In the genomic region with DNA sequence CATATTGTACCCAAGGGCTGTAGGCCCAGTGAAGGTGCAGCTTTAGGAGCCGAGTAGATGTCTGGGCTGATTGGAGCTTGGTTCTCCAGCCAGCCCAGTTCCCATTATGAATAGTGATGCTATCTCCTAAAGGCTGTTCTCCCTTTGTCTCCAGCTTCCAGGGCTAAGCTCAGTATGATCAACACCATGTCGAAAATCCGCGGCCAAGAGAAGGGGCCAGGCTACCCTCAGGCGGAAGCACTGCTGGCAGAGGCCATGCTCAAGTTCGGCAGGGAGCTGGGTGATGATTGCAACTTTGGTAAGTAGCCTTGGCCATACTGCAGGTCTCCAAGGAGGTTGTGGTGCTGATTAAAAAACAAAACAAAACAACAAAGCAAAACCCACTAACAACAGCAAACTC, we compare ENCODE assay signal across 28 mouse cellular contexts.
"Had no signal": no experiment of that assay in that cellular context is flagged by ENCODE, and none has a peak within 500 bp of the region (broad histone marks: within the 10 kb centered on the region; RNA-seq: fewer than 3 reads in every experiment).

No protein-coding gene starts in this region.

- H3K4me2 ChIP-seq: heart, embryonic 12.5 days; hindbrain, embryonic 13.5 days; hindbrain, embryonic 15.5 days; intestine, embryonic 15.5 days; limb, embryonic 13.5 days; limb, embryonic 15.5 days; liver, embryonic 12.5 days had no signal

- H3K36me3 ChIP-seq: heart, embryonic 10.5 days; heart, embryonic 12.5 days; hindbrain, embryonic 10.5 days; intestine, embryonic 15.5 days; limb, embryonic 13.5 days; limb, embryonic 15.5 days; liver, embryonic 12.5 days had no signal

- H3K4me3 ChIP-seq: gastrocnemius, adult 2 months; heart, embryonic 10.5 days; heart, embryonic 12.5 days; hindbrain, embryonic 10.5 days; hindbrain, embryonic 13.5 days; hindbrain, embryonic 15.5 days; intestine, embryonic 15.5 days; layer of hippocampus, adult 2 months; left cerebral cortex, adult 2 months; limb, embryonic 13.5 days; limb, embryonic 15.5 days; liver, embryonic 12.5 days had no signal

- H3K27ac ChIP-seq: gastrocnemius, adult 2 months; heart, embryonic 10.5 days; hindbrain, embryonic 10.5 days; hindbrain, embryonic 13.5 days; intestine, embryonic 15.5 days; layer of hippocampus, adult 2 months; left cerebral cortex, adult 2 months; limb, embryonic 13.5 days; limb, embryonic 15.5 days; liver, embryonic 12.5 days; liver, embryonic 14.5 days had no signal

- H3K9me3 ChIP-seq: heart, embryonic 10.5 days; heart, embryonic 12.5 days; hindbrain, embryonic 10.5 days; hindbrain, embryonic 13.5 days; hindbrain, embryonic 15.5 days; intestine, embryonic 15.5 days; limb, embryonic 13.5 days; limb, embryonic 15.5 days; liver, embryonic 12.5 days had no signal

- ATAC-seq: inflammation-experienced regulatory T-cells, adult 6 months; intestine, embryonic 15.5 days; intestine, postnatal 0 days; liver, embryonic 12.5 days had no signal

- H3K9ac ChIP-seq: heart, embryonic 12.5 days; hindbrain, embryonic 13.5 days; hindbrain, embryonic 15.5 days; intestine, embryonic 15.5 days; limb, embryonic 13.5 days; limb, embryonic 15.5 days; liver, embryonic 12.5 days; liver, embryonic 14.5 days had no signal

- H3K27me3 ChIP-seq: heart, embryonic 12.5 days; hindbrain, embryonic 13.5 days; hindbrain, embryonic 15.5 days; intestine, embryonic 15.5 days; limb, embryonic 13.5 days; limb, embryonic 15.5 days; liver, embryonic 12.5 days had no signal

- H3K4me1 ChIP-seq: heart, embryonic 10.5 days; heart, embryonic 12.5 days; hindbrain, embryonic 10.5 days; intestine, embryonic 15.5 days; limb, embryonic 13.5 days; limb, embryonic 15.5 days; liver, embryonic 12.5 days had no signal

- DNase-seq: gastrocnemius, adult 2 months; gastrocnemius, postnatal 10 days; gastrocnemius, postnatal 25 days; heart, adult 18-20 months; heart, postnatal 10 days; heart, postnatal 4 days; kidney, adult 18-20 months; kidney, adult 8-10 months; kidney, postnatal 10 days; kidney, postnatal 25 days; kidney, postnatal 4 days; layer of hippocampus, adult 9-11 months; layer of hippocampus, postnatal 36 days; lung, adult 18-20 months had no signal
